Mouse (Mus musculus): Measurements from ENCODE around the gene Trnau1ap. TPM values are rescaled to one million over a fixed set of nuclear protein-coding genes. Genes with fewer than 3 reads are reported as not detected.

The Trnau1ap gene
- polyA plus RNA-seq, 1 experiment from 2014 or later = 71.5 TPM

- Histone ChIP-seq H3K4me1 (ENCODE audit: control insufficient read depth, insufficient read depth, low read length) (peaks cover 27% of the 10 kb centered on the region), H3K27me3 (ENCODE audit: control insufficient read depth, insufficient read depth, low read length) (no peaks in the 10 kb centered on the region), H3K4me3 (ENCODE audit: low read length) (no peak overlapping the region), H3K27ac (ENCODE audit: low read length) (no peak overlapping the region), H3K9me3 (replicated peaks; ENCODE audit: control insufficient read depth, low read length) (no peaks in the 10 kb centered on the region), H3K4me2 (ENCODE audit: low read depth, low read length) (no peak overlapping the region), H3K9ac (ENCODE audit: low read length) (no peak overlapping the region), H3K36me3 (ENCODE audit: control insufficient read depth, insufficient read depth) (peaks cover 45% of the 10 kb centered on the region)
- ATAC-seq (replicated peaks; ENCODE audit: extremely low read depth, insufficient read depth, low FRiP score) = no peak
- 84% methylated on average over 3 of the region's 3 CpGs for WGBS
These were observed 26.1 kb upstream of the Trnau1ap start for GRCm38 (mm10) chr4:132355403-132355802.

GRCm38 (mm10) chr4:132354571-132354970 lies 25.2 kb upstream of the Trnau1ap start:
- Histone ChIP-seq H3K27me3 (ENCODE audit: control insufficient read depth, insufficient read depth, low read length) (no peaks in the 10 kb centered on the region), H3K36me3 (ENCODE audit: control insufficient read depth, insufficient read depth) (peaks cover 42% of the 10 kb centered on the region), H3K4me3 (ENCODE audit: low read length) (no peak overlapping the region), H3K27ac (ENCODE audit: low read length) (peak overlapping the region; percentile 7; the same call in 1 of the 2 replicates), H3K4me2 (ENCODE audit: low read depth, low read length) (no peak overlapping the region), H3K9me3 (replicated peaks; ENCODE audit: control insufficient read depth, low read length) (no peaks in the 10 kb centered on the region), H3K9ac (ENCODE audit: low read length) (no peak overlapping the region), H3K4me1 (ENCODE audit: control insufficient read depth, insufficient read depth, low read length) (peaks cover 25% of the 10 kb centered on the region)
- no peak for ATAC-seq (replicated peaks; ENCODE audit: extremely low read depth, insufficient read depth, low FRiP score)
- WGBS = 82% methylated on average over 4 of the region's 4 CpGs

DNA sequence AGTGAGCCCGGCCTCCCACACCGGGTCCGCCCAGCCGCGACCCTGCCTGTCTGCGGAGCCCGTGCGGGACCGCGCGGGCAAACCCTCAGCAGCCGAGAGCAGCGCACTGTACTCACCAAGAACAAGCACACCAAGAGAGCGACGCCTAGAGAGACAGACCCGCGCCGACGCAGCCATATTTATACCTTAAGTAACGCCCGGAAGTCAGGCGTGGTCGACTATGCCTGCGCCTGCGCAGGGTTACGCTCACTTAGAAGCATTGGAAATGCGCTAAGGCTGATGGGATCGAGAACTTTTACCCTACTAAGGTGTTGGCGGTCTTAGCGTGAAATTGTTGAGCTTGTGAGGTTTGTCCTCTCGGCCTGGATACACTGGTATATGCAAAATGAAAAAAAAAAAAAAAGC lies 24.1 kb upstream of the Trnau1ap start, which contains the start of gene Rcc1:
Rcc1 (minus strand) TSS at position 125 of the 405 bp plus-strand sequence.
- H3K4me1 ChIP-seq (ENCODE audit: control insufficient read depth, insufficient read depth, low read length) = peaks cover 18% of the 10 kb centered on the region
- H3K9me3 ChIP-seq (replicated peaks; ENCODE audit: control insufficient read depth, low read length) = no peaks in the 10 kb centered on the region
- no peaks in the 10 kb centered on the region for H3K27me3 ChIP-seq (ENCODE audit: control insufficient read depth, insufficient read depth, low read length)
- WGBS = 1% methylated on average over 31 of the region's 31 CpGs
- H3K4me3 ChIP-seq (ENCODE audit: low read length) = peak within 1 kb of the TSS; percentile 95
- peaks cover 35% of the 10 kb centered on the region for H3K36me3 ChIP-seq (ENCODE audit: control insufficient read depth, insufficient read depth)
- H3K4me2 ChIP-seq (ENCODE audit: low read depth, low read length) = peak within 1 kb of the TSS; percentile 89
- H3K27ac ChIP-seq (ENCODE audit: low read length) = peak within 1 kb of the TSS; percentile 98
- peak; percentile 92 for ATAC-seq (replicated peaks; ENCODE audit: extremely low read depth, insufficient read depth, low FRiP score)
- peak within 1 kb of the TSS; percentile 98 for H3K9ac ChIP-seq (ENCODE audit: low read length)

- under 1% methylated on average over 14 of the region's 14 CpGs for WGBS
- peak overlapping the region; percentile 98 for H3K27ac ChIP-seq (ENCODE audit: low read length)
- peaks cover 18% of the 10 kb centered on the region for H3K4me1 ChIP-seq (ENCODE audit: control insufficient read depth, insufficient read depth, low read length)
- peak overlapping the region; percentile 95 for H3K4me3 ChIP-seq (ENCODE audit: low read length)
- H3K9me3 ChIP-seq (replicated peaks; ENCODE audit: control insufficient read depth, low read length) = no peaks in the 10 kb centered on the region
- H3K27me3 ChIP-seq (ENCODE audit: control insufficient read depth, insufficient read depth, low read length) = no peaks in the 10 kb centered on the region
- H3K9ac ChIP-seq (ENCODE audit: low read length) = peak overlapping the region; percentile 98
- ATAC-seq (replicated peaks; ENCODE audit: extremely low read depth, insufficient read depth, low FRiP score) = no peak
- H3K4me2 ChIP-seq (ENCODE audit: low read depth, low read length) = peak overlapping the region; percentile 89
- peaks cover 29% of the 10 kb centered on the region for H3K36me3 ChIP-seq (ENCODE audit: control insufficient read depth, insufficient read depth)
These were observed 23.4 kb upstream of the Trnau1ap start for GRCm38 (mm10) chr4:132352739-132353138.

GRCm38 (mm10) chr4:132351401-132351800 lies 22.1 kb upstream of the Trnau1ap start:
- peak overlapping the region; percentile 98; the same call in 1 of the 2 replicates for H3K9ac ChIP-seq (ENCODE audit: low read length)
- no peak for ATAC-seq (replicated peaks; ENCODE audit: extremely low read depth, insufficient read depth, low FRiP score)

DNA sequence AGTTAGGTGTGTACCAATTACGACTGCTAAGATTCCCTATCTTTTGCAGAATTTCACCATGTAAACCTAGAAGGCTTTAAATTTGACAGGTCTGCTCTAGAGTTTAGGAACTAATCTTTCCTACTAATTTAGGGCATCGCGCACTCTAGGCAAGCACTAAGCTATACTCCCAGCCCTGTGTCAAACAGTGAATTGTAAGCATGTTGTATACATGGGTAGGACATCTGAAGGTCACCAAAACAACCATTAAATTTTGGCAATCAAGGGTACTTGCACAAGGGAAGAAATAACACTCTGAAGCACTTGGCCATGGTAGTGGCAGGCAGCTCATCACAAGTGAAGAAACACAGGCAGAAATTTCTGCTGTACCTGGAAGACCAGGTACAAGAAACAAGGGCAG lies 21.5 kb upstream of the Trnau1ap start:
- no peak overlapping the region for H3K9ac ChIP-seq (ENCODE audit: low read length)
- H3K27ac ChIP-seq (ENCODE audit: low read length) = peak overlapping the region; percentile 14; the same call in 1 of the 2 replicates
- no peak for ATAC-seq (replicated peaks; ENCODE audit: extremely low read depth, insufficient read depth, low FRiP score)
- no peak overlapping the region for H3K4me2 ChIP-seq (ENCODE audit: low read depth, low read length)
- H3K4me1 ChIP-seq (ENCODE audit: control insufficient read depth, insufficient read depth, low read length) = peaks cover 18% of the 10 kb centered on the region
- H3K9me3 ChIP-seq (replicated peaks; ENCODE audit: control insufficient read depth, low read length) = no peaks in the 10 kb centered on the region
- WGBS = 80% methylated on average over 3 of the region's 3 CpGs
- H3K27me3 ChIP-seq (ENCODE audit: control insufficient read depth, insufficient read depth, low read length) = no peaks in the 10 kb centered on the region
- no peak overlapping the region for H3K4me3 ChIP-seq (ENCODE audit: low read length)
- H3K36me3 ChIP-seq (ENCODE audit: control insufficient read depth, insufficient read depth) = peaks cover 12% of the 10 kb centered on the region

More at GRCm38 (mm10) chr4:132351401-132351800, 22.1 kb upstream of the Trnau1ap start:
- no peaks in the 10 kb centered on the region for H3K27me3 ChIP-seq (ENCODE audit: control insufficient read depth, insufficient read depth, low read length)
- H3K27ac ChIP-seq (ENCODE audit: low read length) = no peak overlapping the region
- H3K4me2 ChIP-seq (ENCODE audit: low read depth, low read length) = peak overlapping the region; percentile 89
- peak overlapping the region; percentile 95 for H3K4me3 ChIP-seq (ENCODE audit: low read length)
- 41% methylated on average over 1 of the region's 1 CpGs for WGBS
- peaks cover 18% of the 10 kb centered on the region for H3K4me1 ChIP-seq (ENCODE audit: control insufficient read depth, insufficient read depth, low read length)
- H3K9me3 ChIP-seq (replicated peaks; ENCODE audit: control insufficient read depth, low read length) = no peaks in the 10 kb centered on the region
- H3K36me3 ChIP-seq (ENCODE audit: control insufficient read depth, insufficient read depth) = peaks cover 18% of the 10 kb centered on the region

DNA sequence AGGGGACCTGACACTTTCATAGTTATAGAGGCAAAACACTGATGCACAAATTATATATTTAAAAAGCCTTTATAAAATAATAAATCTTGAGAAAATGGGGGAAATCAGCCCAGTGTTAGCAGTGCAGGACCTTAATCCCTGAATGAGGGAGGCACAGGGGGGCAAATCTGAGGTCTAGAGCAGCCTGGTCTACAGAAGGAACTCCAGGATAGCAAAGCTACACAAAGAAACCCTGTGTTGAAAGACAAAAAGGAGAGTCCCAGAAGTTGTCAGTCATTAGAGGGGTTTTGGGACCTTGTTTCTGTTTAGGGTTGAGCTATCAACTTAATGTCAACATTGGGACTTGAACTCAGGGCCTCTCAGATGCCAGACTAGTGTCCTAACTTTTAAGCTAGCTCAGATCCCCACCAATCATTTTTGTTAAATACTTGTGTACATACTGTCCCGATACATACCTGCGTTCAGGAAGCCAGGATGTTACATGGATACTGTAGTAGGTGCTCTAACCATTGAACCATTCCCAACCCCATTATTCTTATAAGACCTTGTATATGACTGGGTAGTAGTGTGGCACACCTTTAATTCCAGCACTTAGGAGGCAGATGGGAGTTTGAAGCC lies 20.9 kb upstream of the Trnau1ap start:
- Histone ChIP-seq H3K9me3 (replicated peaks; ENCODE audit: control insufficient read depth, low read length) (no peaks in the 10 kb centered on the region), H3K9ac (ENCODE audit: low read length) (no peak overlapping the region), H3K4me1 (ENCODE audit: control insufficient read depth, insufficient read depth, low read length) (peaks cover 18% of the 10 kb centered on the region), H3K27ac (ENCODE audit: low read length) (no peak overlapping the region), H3K36me3 (ENCODE audit: control insufficient read depth, insufficient read depth) (peaks cover 12% of the 10 kb centered on the region), H3K4me3 (ENCODE audit: low read length) (no peak overlapping the region), H3K4me2 (ENCODE audit: low read depth, low read length) (no peak overlapping the region), H3K27me3 (ENCODE audit: control insufficient read depth, insufficient read depth, low read length) (no peaks in the 10 kb centered on the region)
- ATAC-seq (replicated peaks; ENCODE audit: extremely low read depth, insufficient read depth, low FRiP score) = no peak
- WGBS = 62% methylated on average over 2 of the region's 2 CpGs

DNA sequence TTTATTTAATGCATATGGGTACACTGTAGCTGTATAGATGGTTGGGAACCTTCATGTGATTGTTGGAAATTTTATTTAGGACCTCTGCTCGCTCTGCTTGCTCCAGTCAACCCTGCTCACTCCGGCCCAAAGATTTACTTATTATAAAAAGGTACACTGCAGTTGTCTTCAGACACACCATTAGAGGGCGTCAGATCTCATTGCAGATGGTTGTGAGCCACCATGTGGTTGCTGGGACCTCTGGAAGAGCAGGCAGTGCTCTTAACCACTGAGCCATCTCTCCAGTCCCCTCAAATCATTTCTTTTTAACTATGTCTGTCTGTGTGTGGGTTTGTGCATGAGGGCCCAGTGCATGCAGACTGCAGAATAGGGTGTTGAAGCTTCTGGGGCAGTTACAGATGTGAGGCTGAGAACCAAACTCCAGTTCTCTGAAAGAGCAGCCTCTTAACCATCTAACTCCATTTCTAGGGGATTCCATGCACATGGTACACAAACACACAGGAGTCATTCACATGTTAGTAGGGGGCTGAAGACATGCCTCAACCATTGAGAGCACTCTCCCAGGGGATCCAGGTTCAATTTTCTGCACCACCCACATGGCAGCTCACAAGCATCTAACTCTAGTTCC lies 20.3 kb upstream of the Trnau1ap start:
- WGBS = 56% methylated on average over 3 of the region's 3 CpGs
- Histone ChIP-seq H3K9me3 (replicated peaks; ENCODE audit: control insufficient read depth, low read length) (no peaks in the 10 kb centered on the region), H3K4me2 (ENCODE audit: low read depth, low read length) (no peak overlapping the region), H3K9ac (ENCODE audit: low read length) (no peak overlapping the region), H3K27me3 (ENCODE audit: control insufficient read depth, insufficient read depth, low read length) (no peaks in the 10 kb centered on the region), H3K36me3 (ENCODE audit: control insufficient read depth, insufficient read depth) (peaks cover 12% of the 10 kb centered on the region), H3K27ac (ENCODE audit: low read length) (no peak overlapping the region), H3K4me1 (ENCODE audit: control insufficient read depth, insufficient read depth, low read length) (peaks cover 22% of the 10 kb centered on the region), H3K4me3 (ENCODE audit: low read length) (no peak overlapping the region)
- ATAC-seq (replicated peaks; ENCODE audit: extremely low read depth, insufficient read depth, low FRiP score) = no peak

DNA sequence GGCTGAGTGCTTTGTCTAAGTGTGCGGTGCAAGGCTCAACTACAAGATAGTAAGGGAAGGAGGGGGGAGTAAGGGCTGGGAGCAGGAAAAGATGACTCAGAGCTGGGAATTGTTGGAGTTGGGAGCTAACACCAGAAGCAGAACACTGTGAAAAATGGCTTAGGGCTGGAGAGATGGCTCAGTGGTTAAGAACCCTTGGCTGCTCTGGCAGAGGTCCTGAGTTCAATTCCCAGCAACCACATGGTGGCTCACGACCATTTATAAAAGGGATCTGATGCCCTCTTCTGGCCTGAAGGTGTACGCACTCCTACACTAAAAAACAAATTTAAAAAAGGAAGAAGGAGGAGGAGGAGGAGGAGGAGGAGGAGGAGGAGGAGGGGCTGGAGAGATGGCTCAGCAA lies 17.3 kb upstream of the Trnau1ap start:
- Histone ChIP-seq H3K4me1 (ENCODE audit: control insufficient read depth, insufficient read depth, low read length) (peaks cover 23% of the 10 kb centered on the region), H3K4me2 (ENCODE audit: low read depth, low read length) (no peak overlapping the region), H3K9ac (ENCODE audit: low read length) (no peak overlapping the region), H3K36me3 (ENCODE audit: control insufficient read depth, insufficient read depth) (peaks cover 12% of the 10 kb centered on the region), H3K27me3 (ENCODE audit: control insufficient read depth, insufficient read depth, low read length) (no peaks in the 10 kb centered on the region), H3K27ac (ENCODE audit: low read length) (no peak overlapping the region; the same call in 1 of the 2 replicates), H3K9me3 (replicated peaks; ENCODE audit: control insufficient read depth, low read length) (no peaks in the 10 kb centered on the region), H3K4me3 (ENCODE audit: low read length) (no peak overlapping the region)
- ATAC-seq (replicated peaks; ENCODE audit: extremely low read depth, insufficient read depth, low FRiP score) = no peak
- WGBS = 42% methylated on average over 3 of the region's 3 CpGs

Data from heart, embryonic 16.5 days (tissue).